Mouse (Mus musculus) small intestine, adult 2 months (tissue): ENCODE data around the gene Cit.

ENCODE experiments used
- CTCF ChIP-seq: fragments of 200-500 bp; IDR thresholded peaks from 2 replicates; pipeline ENCODE4 v1.5.1; 2012; ENCODE audit warnings: low read depth, mild to moderate bottlenecking, control low read depth, inconsistent platforms, low read length, moderate library complexity, mixed read lengths; ENCODE audit not compliant: insufficient replicate concordance, insufficient read length; ENCODE audit errors: extremely low read depth
- POLR2A ChIP-seq: fragments of 200-500 bp; IDR thresholded peaks from 2 replicates; pipeline ENCODE4 v1.6.1; 2012; ENCODE audit warnings: low read depth, mild to moderate bottlenecking, control low read depth, inconsistent platforms, low read length, moderate library complexity

GRCm38 (mm10) chr5:115921990-115922389, 76.9 kb downstream of the Cit start:
- no peak for TF ChIP-seq CTCF
- no peak for TF ChIP-seq POLR2A
